Mouse (Mus musculus) heart, postnatal 0 days (tissue): Measurements from ENCODE around the gene Zfp664.

Source experiments
- CTCF ChIP-seq: IDR thresholded peaks from 2 replicates; pipeline ENCODE4 v1.5.1; 2016; ENCODE audit warnings: antibody characterized with exemption, control low read depth, low read depth
- EP300 ChIP-seq: IDR thresholded peaks from 2 replicates; pipeline ENCODE4 v1.6.1; 2016; ENCODE audit warnings: antibody characterized with exemption, low read depth

- TF ChIP-seq CTCF (no peak), EP300 (no peak)
These were observed 17.3 kb downstream of the Zfp664 start for GRCm38 (mm10) chr5:124879801-124880200.
